Mouse (Mus musculus) ES-Bruce4 (cell line): ENCODE results near the gene Tgm3. TPM values are rescaled to one million over a fixed set of nuclear protein-coding genes. Genes with fewer than 3 reads are reported as not detected.

Experiments used
- H3K27ac ChIP-seq: 2 replicates; pipeline ENCODE4 v1.5.1; 2012; ENCODE audit warnings: low read length, inconsistent platforms; ENCODE audit not compliant: insufficient read depth
- H3K27me3 ChIP-seq: 2 replicates; pipeline ENCODE4 v1.6.1; 2012; ENCODE audit warnings: mild to moderate bottlenecking, low read length, inconsistent platforms; ENCODE audit not compliant: control insufficient read depth, poor library complexity, insufficient read depth, severe bottlenecking
- H3K36me3 ChIP-seq: 2 replicates; pipeline ENCODE4 v1.6.1; 2012; ENCODE audit warnings: inconsistent platforms, mild to moderate bottlenecking, low read length, moderate library complexity; ENCODE audit not compliant: control insufficient read depth, poor library complexity, insufficient read depth, severe bottlenecking
- H3K4me1 ChIP-seq: one replicate; pipeline ENCODE4 v1.8.1; 2011; ENCODE audit warnings: low read length; ENCODE audit not compliant: control insufficient read depth, insufficient read depth
- H3K4me3 ChIP-seq: 2 replicates; pipeline ENCODE4 v1.5.1; 2011; ENCODE audit warnings: low read depth, mild to moderate bottlenecking, low read length
- H3K9ac ChIP-seq: 2 replicates; pipeline ENCODE4 v1.6.1; 2012; ENCODE audit warnings: low read depth, mild to moderate bottlenecking, inconsistent platforms; ENCODE audit not compliant: poor library complexity, severe bottlenecking
- H3K9me3 ChIP-seq: replicated peaks from 2 replicates; pipeline ENCODE4 v1.6.1; 2012; ENCODE audit warnings: mild to moderate bottlenecking, low read length, inconsistent platforms; ENCODE audit not compliant: control insufficient read depth, poor library complexity, insufficient read depth, severe bottlenecking
- CTCF ChIP-seq: IDR thresholded peaks from one replicate; pipeline ENCODE4 v1.8.1; 2011; ENCODE audit warnings: low read depth, low read length
- EP300 ChIP-seq: IDR thresholded peaks from 2 replicates; pipeline ENCODE4 v1.6.1; 2011; ENCODE audit warnings: low read depth, low read length; ENCODE audit not compliant: insufficient read depth
- POLR2A ChIP-seq: IDR thresholded peaks from one replicate; pipeline ENCODE4 v1.8.1; 2011; ENCODE audit warnings: low read length; ENCODE audit not compliant: insufficient read depth
- polyA plus RNA-seq: library from polyadenylated mRNA; stranded (reverse); fragments of >200 nt; gene quantifications from 2 replicates; pipeline ENCODE4 v1.2.4, GENCODE M21; 2011; ENCODE audit warnings: low read depth; ENCODE audit not compliant: missing spikeins, insufficient read depth, insufficient read length

The Tgm3 gene
- polyA plus RNA-seq, 1 experiment = 0.33 TPM

GRCm38 (mm10) chr2:130070396-130070795 is 58.2 kb downstream of the Tgm3 start:
- no peaks in the 10 kb centered on the region for H3K4me1 ChIP-seq
- TF ChIP-seq POLR2A (no peak), CTCF (no peak), EP300 (no peak)
- H3K9me3 ChIP-seq = no peaks in the 10 kb centered on the region
- no peak overlapping the region for H3K27ac ChIP-seq
- no peaks in the 10 kb centered on the region for H3K36me3 ChIP-seq
- no peak overlapping the region for H3K4me3 ChIP-seq
- no peaks in the 10 kb centered on the region for H3K27me3 ChIP-seq
- no peak overlapping the region for H3K9ac ChIP-seq

Other genes starting within 250 kb of the Tgm3 start
- gene Stk35, start 211.8 kb upstream of the Tgm3 start, polyA plus RNA-seq = 35.5 and 36.1 TPM in 2 replicates
- gene Tgm6, start 100.1 kb downstream of the Tgm3 start, polyA plus RNA-seq = not detected in 2 replicates
- gene Snrpb, start 167.1 kb downstream of the Tgm3 start, polyA plus RNA-seq = 244 and 254 TPM in 2 replicates
- not detected in 2 replicates for gene Tmc2, start 182.8 kb downstream of the Tgm3 start, polyA plus RNA-seq